Mouse (Mus musculus) E14TG2a.4 (cell line): Measurements from ENCODE around the gene Ctnnbl1.

Experiments used
- H3K27me3 ChIP-seq: 2 replicates; pipeline ENCODE4 v1.6.1; 2014; ENCODE audit warnings: low read length, control low read depth; ENCODE audit not compliant: insufficient read depth
- H3K36me3 ChIP-seq: 2 replicates; pipeline ENCODE4 v1.6.1; 2014; ENCODE audit warnings: low read length, control low read depth; ENCODE audit not compliant: insufficient read depth
- H3K4me1 ChIP-seq: replicated peaks from 2 replicates; pipeline ENCODE4 v1.6.1; 2014; ENCODE audit warnings: low read depth, low read length, control low read depth
- H3K4me3 ChIP-seq: replicated peaks from 2 replicates; pipeline ENCODE4 v1.5.1; 2014; ENCODE audit warnings: mild to moderate bottlenecking, low read length
- H3K9me3 ChIP-seq: 2 replicates; pipeline ENCODE4 v1.6.1; 2014; ENCODE audit warnings: low read length, control low read depth
- CTCF ChIP-seq: conservative IDR thresholded peaks from 2 replicates; pipeline ENCODE4 v1.5.1; 2014; ENCODE audit warnings: low read length
- NANOG ChIP-seq: IDR thresholded peaks from 2 replicates; pipeline ENCODE4 v1.6.1; 2014; ENCODE audit warnings: borderline replicate concordance, low read length, mixed read lengths
- POU5F1 ChIP-seq: IDR thresholded peaks from 2 replicates; pipeline ENCODE4 v1.6.1; 2014; ENCODE audit warnings: low read length, borderline replicate concordance

Gene Ctnnbl1

GRCm38 (mm10) chr2:157877394-157877793 is 140.2 kb downstream of the Ctnnbl1 start:
- H3K4me3 ChIP-seq = no peak overlapping the region
- H3K27me3 ChIP-seq = no peaks in the 10 kb centered on the region
- H3K36me3 ChIP-seq = peaks cover 49% of the 10 kb centered on the region
- H3K4me1 ChIP-seq = 0 out of 2 replicates have a peak, but pooled peaks cover 5% of the 10 kb centered on the region
- H3K9me3 ChIP-seq = no peaks in the 10 kb centered on the region
- TF ChIP-seq POU5F1 = no peak
- TF ChIP-seq NANOG = no peak
- TF ChIP-seq CTCF = no peak

GRCm38 (mm10) chr2:157877967-157878366 is 140.8 kb downstream of the Ctnnbl1 start:
- Histone ChIP-seq H3K36me3 (peaks cover 44% of the 10 kb centered on the region), H3K27me3 (no peaks in the 10 kb centered on the region), H3K4me3 (no peak overlapping the region), H3K4me1 (0 out of 2 replicates have a peak, but pooled peaks cover 5% of the 10 kb centered on the region), H3K9me3 (no peaks in the 10 kb centered on the region)
- TF ChIP-seq CTCF = no peak
- no peak for TF ChIP-seq POU5F1
- no peak for TF ChIP-seq NANOG

- Histone ChIP-seq H3K27me3 (no peaks in the 10 kb centered on the region), H3K9me3 (no peaks in the 10 kb centered on the region), H3K4me3 (no peak overlapping the region), H3K36me3 (peaks cover 48% of the 10 kb centered on the region), H3K4me1 (peaks cover 11% of the 10 kb centered on the region)
- no peak for TF ChIP-seq CTCF
- TF ChIP-seq POU5F1 = no peak
- TF ChIP-seq NANOG = no peak
Measured at GRCm38 (mm10) chr2:157881939-157882338, 144.7 kb downstream of the Ctnnbl1 start.

DNA sequence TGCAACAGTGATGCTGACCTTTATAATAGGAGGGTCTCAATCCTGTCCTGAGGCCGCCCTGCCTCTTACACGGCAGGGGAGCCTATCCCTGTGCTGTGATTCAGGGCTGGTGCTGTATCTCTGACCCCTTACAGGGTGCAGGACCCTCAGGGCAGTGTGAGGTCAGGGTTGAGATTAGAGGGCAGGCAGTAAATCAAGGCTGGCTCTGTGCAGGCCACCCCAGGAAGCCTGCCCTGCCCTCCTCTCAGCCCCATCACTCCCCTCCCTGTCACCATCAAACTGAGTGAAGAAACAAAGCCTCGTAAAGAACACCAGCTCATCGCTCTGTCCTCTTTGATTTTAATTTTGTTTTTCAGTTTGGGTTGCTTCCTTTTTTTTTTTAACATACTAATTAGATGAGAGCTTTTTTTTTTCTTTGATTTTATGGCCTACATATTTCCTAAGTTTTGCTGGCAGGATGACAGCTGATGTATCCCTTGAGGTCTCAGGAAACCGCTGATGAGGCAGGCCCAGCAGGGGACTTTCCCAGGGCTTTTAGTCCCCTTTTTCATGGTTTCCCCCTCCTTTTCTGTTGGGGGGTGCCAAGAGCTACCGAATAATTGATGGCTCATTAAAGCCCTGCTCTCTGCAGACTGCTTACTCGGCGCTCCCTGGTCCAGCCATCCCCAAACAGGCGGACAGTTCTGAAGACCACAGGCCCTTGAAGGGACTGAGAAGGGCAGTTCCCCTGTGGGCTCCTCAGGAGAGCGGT is 150.2 kb downstream of the Ctnnbl1 start:
- no peak for TF ChIP-seq NANOG
- peaks cover 44% of the 10 kb centered on the region for H3K4me1 ChIP-seq
- H3K27me3 ChIP-seq = no peaks in the 10 kb centered on the region
- H3K9me3 ChIP-seq = no peaks in the 10 kb centered on the region
- H3K36me3 ChIP-seq = peaks cover 55% of the 10 kb centered on the region
- H3K4me3 ChIP-seq = no peak overlapping the region

DNA sequence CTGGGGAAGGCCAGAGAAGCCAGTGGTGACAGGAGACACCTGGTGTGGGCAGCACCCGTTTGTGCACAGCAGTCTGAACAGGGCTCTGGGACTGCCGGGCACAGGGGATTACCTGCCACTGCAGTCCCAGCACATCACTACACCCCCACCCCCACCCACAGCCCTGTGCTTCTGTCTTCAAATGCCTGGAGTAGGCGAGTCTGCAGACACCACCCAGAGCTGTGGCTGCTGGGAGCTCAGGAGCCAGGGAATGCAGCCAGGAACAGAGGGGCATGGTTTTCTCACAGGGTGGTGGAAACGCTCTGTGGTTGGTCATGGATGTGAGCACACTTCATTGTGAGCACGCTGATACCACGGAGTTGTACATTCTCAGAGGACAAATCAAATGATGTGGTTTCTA is 154.0 kb downstream of the Ctnnbl1 start:
- Histone ChIP-seq H3K27me3 (no peaks in the 10 kb centered on the region; the same call in none of the 2 replicates), H3K4me3 (no peak overlapping the region), H3K36me3 (peaks cover 30% of the 10 kb centered on the region), H3K9me3 (no peaks in the 10 kb centered on the region), H3K4me1 (peaks cover 56% of the 10 kb centered on the region)
- TF ChIP-seq POU5F1 (no peak), NANOG (no peak), CTCF (no peak)

GRCm38 (mm10) chr2:157897131-157897530 is 159.9 kb downstream of the Ctnnbl1 start:
- H3K9me3 ChIP-seq = no peaks in the 10 kb centered on the region
- TF ChIP-seq CTCF = no peak
- no peak for TF ChIP-seq NANOG
- TF ChIP-seq POU5F1 = no peak

DNA sequence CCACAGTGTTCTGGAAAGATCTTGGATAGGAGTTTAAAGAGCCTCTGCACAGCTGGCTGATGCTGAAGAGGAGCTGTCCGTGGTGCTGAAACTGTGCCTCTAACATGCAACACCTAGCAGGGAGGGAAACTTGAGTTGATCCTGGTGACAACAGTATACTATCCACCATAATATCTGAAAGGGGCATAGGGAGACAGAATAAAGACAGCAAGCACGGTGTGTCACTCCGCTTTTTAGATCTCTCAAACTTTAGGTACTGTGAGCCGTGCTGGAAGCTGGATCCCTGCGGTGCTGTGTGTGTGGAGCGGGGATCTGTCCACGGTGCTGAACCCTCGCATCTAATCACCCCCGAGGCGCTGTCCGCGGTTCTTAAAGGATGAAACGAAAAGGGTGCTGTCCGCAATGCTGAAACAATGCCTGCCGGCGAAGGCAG is 176.0 kb downstream of the Ctnnbl1 start:
- Histone ChIP-seq H3K4me1 (peaks cover 36% of the 10 kb centered on the region), H3K4me3 (no peak overlapping the region), H3K27me3 (peaks cover 62% of the 10 kb centered on the region), H3K9me3 (no peaks in the 10 kb centered on the region), H3K36me3 (no peaks in the 10 kb centered on the region)
- TF ChIP-seq POU5F1 (no peak), CTCF (no peak), NANOG (no peak)

More at GRCm38 (mm10) chr2:157897131-157897530, 159.9 kb downstream of the Ctnnbl1 start:
- Histone ChIP-seq H3K27me3 (peaks cover 30% of the 10 kb centered on the region), H3K36me3 (no peaks in the 10 kb centered on the region), H3K4me1 (peaks cover 44% of the 10 kb centered on the region), H3K4me3 (no peak overlapping the region)

GRCm38 (mm10) chr2:157913705-157914104 is 176.5 kb downstream of the Ctnnbl1 start:
- TF ChIP-seq POU5F1 = no peak
- TF ChIP-seq NANOG = no peak
- no peak; the same call in 1 of the 2 replicates for TF ChIP-seq CTCF
- Histone ChIP-seq H3K36me3 (no peaks in the 10 kb centered on the region), H3K27me3 (peaks cover 62% of the 10 kb centered on the region), H3K4me1 (peaks cover 39% of the 10 kb centered on the region), H3K4me3 (peak overlapping the region; percentile 80), H3K9me3 (no peaks in the 10 kb centered on the region)

DNA sequence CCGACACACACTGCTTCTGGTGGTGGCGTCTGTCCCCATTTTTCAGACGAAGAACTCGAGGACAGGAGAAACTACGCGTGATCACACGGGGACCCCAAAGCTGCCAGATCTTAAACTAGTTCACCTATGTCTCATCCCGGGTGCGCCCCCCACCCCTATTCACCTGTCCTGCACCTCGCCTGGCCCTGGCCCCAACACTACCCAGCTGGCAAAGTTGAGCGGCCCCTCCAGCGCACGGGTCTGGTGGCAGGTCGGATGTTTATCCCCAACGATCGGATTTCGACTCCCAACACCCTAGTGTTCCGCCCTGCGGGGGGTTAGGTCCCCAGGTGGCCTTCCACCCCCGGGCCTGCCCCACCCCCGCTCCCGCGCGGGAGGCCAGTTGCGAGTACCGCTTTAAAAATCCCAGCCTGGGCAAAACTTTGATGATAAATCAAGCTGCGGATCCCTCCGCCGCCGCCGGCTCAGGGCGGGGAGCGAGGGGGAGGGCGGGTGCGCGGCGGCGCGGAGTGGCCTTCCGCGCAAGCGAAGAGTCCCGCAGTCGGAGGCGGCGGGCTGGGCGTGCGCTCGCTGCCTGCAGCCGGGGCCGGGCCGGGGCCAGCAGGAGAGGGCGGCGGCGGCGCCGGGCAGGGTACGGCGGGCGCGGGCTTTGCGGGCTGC is 177.0 kb downstream of the Ctnnbl1 start, which contains the start of gene Vstm2l:
Gene Vstm2l, plus strand, starts transcription at position 549 of the 660 bp plus-strand sequence.
- no peaks in the 10 kb centered on the region for H3K36me3 ChIP-seq
- peaks cover 44% of the 10 kb centered on the region for H3K4me1 ChIP-seq
- peak within 1 kb of the TSS; percentile 80 for H3K4me3 ChIP-seq
- no peaks in the 10 kb centered on the region for H3K9me3 ChIP-seq
- H3K27me3 ChIP-seq = peaks cover 62% of the 10 kb centered on the region
- TF ChIP-seq NANOG (no peak), CTCF (no peak), POU5F1 (no peak)
